Mouse (Mus musculus): ENCODE measurements around the gene Xpnpep1. TPM values are rescaled to one million over a fixed set of nuclear protein-coding genes. Genes with fewer than 3 reads are reported as not detected.
A peak's percentile ranks its signal among the peaks of the same experiment; 100 is the strongest.

The Xpnpep1 gene
- polyA plus RNA-seq, 1 experiment, result 250 TPM

DNA sequence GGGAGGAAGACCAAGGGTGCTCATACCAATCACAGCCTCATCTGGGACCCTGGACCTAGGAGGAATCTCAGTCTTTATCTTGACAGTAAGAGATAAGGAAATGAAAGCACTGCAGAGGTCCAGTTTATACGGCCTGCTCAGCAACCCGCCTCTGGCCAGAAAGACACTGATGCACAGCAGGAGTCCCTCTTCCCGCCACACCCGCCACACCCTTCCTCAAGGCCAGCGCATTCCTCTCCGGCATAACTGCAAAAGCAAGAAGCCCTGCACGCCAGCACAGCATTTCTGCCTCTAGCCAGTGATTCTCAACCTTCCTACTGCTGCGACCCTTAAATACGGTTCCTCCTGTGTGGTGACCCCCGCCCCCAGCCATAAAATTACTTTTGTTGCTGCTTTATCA lies 16.8 kb downstream of the Xpnpep1 start:
- Histone ChIP-seq H3K36me3 (ENCODE audit: control insufficient read depth, insufficient read depth, low read length) (no peaks in the 10 kb centered on the region; the same call in 1 of the 2 replicates), H3K4me3 (ENCODE audit: insufficient read depth, low read depth, low read length) (no peak overlapping the region), H3K27me3 (replicated peaks; ENCODE audit: control insufficient read depth, insufficient read depth, low read length) (no peaks in the 10 kb centered on the region), H3K4me1 (ENCODE audit: control insufficient read depth, insufficient read depth, low read length) (peaks cover 16% of the 10 kb centered on the region; the same call in 1 of the 2 replicates), H3K27ac (ENCODE audit: insufficient read depth, low read depth, low read length) (no peak overlapping the region)
- DNase-seq, result no peak
- WGBS, result 64% methylated on average over 10 of the region's 10 CpGs
- TF ChIP-seq POLR2A (IDR thresholded peaks at IDR 0.05; ENCODE audit: low read depth, low read length), result no peak
- TF ChIP-seq CTCF (conservative IDR thresholded peaks at IDR 0.05; ENCODE audit: insufficient read depth, insufficient read length, low read depth, low read length), result no peak

DNA sequence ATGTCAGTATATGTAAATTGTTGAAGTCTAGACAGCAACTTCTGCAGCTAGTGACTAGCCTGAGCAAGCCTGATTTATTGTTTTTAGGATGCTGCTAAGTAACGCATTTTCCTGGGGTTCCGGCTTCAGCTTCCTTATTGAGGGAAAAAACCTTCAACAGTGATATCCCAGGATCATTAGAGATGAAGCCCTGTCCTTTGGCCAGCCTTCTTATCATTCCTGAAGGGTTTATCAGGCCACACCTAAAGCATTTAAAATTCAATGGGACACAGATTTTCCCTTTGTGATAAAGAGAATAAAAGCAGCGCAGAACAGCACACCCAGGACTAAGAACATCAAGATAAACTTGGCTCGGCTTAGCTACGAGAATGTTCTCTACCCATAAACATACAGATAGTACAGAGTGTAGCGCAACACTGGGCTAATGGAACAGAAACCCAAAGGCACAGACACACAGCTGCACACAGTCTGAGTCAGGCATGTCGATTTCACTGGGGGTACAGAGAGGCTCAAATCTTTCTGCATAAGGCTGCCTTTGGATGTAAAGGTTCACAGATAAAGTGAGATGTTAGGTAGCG lies 17.9 kb downstream of the Xpnpep1 start:
- 70% methylated on average over 8 of the region's 8 CpGs for WGBS
- DNase-seq, result no peak
- no peak for TF ChIP-seq POLR2A (IDR thresholded peaks at IDR 0.05; ENCODE audit: low read depth, low read length)
- no peak for TF ChIP-seq CTCF (conservative IDR thresholded peaks at IDR 0.05; ENCODE audit: insufficient read depth, insufficient read length, low read depth, low read length)
- peaks cover 7% of the 10 kb centered on the region; the same call in 1 of the 2 replicates for H3K4me1 ChIP-seq (ENCODE audit: control insufficient read depth, insufficient read depth, low read length)
- no peaks in the 10 kb centered on the region for H3K36me3 ChIP-seq (ENCODE audit: control insufficient read depth, insufficient read depth, low read length)
- H3K4me3 ChIP-seq (ENCODE audit: insufficient read depth, low read depth, low read length), result no peak overlapping the region
- no peaks in the 10 kb centered on the region for H3K27me3 ChIP-seq (replicated peaks; ENCODE audit: control insufficient read depth, insufficient read depth, low read length)
- no peak overlapping the region for H3K27ac ChIP-seq (ENCODE audit: insufficient read depth, low read depth, low read length)

DNA sequence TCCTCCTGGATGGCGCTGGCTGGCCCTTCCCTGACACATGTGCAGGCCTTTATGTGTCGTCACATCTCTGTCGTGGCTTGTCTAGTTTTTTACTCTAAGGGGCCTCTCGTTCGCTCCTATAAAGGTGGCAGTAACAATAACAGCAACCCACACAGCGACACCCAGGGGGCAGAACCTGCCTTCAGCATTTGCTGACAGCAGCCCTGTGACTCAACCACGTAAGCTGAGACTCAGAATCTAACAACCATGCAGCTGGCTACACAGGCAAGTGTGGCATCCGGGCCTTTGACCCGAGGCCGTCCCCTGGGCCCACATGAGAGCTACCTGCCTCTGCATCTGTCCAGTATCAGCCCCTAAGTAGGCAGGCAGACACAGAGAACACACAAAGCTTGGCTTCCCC lies 18.5 kb downstream of the Xpnpep1 start:
- TF ChIP-seq POLR2A (IDR thresholded peaks at IDR 0.05; ENCODE audit: low read depth, low read length), result no peak
- TF ChIP-seq CTCF (conservative IDR thresholded peaks at IDR 0.05; ENCODE audit: insufficient read depth, insufficient read length, low read depth, low read length), result no peak
- no peak for DNase-seq
- H3K27me3 ChIP-seq (replicated peaks; ENCODE audit: control insufficient read depth, insufficient read depth, low read length), result no peaks in the 10 kb centered on the region
- H3K4me3 ChIP-seq (ENCODE audit: insufficient read depth, low read depth, low read length), result no peak overlapping the region
- 62% methylated on average over 10 of the region's 10 CpGs for WGBS
- H3K27ac ChIP-seq (ENCODE audit: insufficient read depth, low read depth, low read length), result no peak overlapping the region
- H3K36me3 ChIP-seq (ENCODE audit: control insufficient read depth, insufficient read depth, low read length), result no peaks in the 10 kb centered on the region
- H3K4me1 ChIP-seq (ENCODE audit: control insufficient read depth, insufficient read depth, low read length), result peaks cover 7% of the 10 kb centered on the region; the same call in 1 of the 2 replicates

DNA sequence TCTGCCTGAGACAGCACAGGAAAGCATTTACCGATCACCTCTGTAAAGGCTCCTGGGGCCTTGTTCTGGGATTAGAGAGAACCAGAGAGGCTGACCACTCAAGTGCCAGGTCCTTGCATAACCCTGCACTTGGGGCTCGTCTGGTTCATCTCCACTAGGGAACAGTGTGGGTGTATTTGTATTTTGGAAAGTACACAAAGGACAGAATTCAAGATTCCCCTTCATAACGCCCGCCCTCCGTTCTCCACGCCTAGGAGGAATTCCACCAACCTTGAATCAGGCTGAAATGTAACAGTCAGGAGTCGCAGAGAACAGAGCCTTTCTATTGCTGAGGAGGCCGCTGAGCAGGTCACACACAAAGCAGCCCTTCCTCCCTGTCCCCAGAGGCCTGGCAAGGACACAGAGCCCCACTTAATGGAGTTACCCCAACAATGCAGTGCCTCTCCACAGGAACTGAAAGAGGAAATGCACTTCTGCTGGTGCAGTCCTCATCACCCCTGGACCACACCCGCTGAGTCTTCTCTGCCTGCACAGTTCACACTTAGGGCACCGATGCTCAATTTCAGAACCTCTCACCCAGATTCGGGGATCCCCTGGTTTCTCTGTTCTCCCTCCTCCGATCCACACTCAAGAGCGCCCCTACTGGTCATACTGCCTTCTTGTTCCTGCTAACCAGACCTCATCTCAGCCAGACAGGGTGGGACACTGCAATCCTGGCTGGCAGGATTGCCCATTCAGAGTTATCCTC lies 20.1 kb downstream of the Xpnpep1 start:
- H3K36me3 ChIP-seq (ENCODE audit: control insufficient read depth, insufficient read depth, low read length), result no peaks in the 10 kb centered on the region
- 68% methylated on average over 13 of the region's 13 CpGs for WGBS
- H3K27me3 ChIP-seq (replicated peaks; ENCODE audit: control insufficient read depth, insufficient read depth, low read length), result no peaks in the 10 kb centered on the region
- no peak for TF ChIP-seq POLR2A (IDR thresholded peaks at IDR 0.05; ENCODE audit: low read depth, low read length)
- peak; percentile 56 for TF ChIP-seq CTCF (conservative IDR thresholded peaks at IDR 0.05; ENCODE audit: insufficient read depth, insufficient read length, low read depth, low read length)
- DNase-seq, result peak; percentile 47
- peaks cover 7% of the 10 kb centered on the region; the same call in 1 of the 2 replicates for H3K4me1 ChIP-seq (ENCODE audit: control insufficient read depth, insufficient read depth, low read length)
- no peak overlapping the region for H3K4me3 ChIP-seq (ENCODE audit: insufficient read depth, low read depth, low read length)
- no peak overlapping the region for H3K27ac ChIP-seq (ENCODE audit: insufficient read depth, low read depth, low read length)

DNA sequence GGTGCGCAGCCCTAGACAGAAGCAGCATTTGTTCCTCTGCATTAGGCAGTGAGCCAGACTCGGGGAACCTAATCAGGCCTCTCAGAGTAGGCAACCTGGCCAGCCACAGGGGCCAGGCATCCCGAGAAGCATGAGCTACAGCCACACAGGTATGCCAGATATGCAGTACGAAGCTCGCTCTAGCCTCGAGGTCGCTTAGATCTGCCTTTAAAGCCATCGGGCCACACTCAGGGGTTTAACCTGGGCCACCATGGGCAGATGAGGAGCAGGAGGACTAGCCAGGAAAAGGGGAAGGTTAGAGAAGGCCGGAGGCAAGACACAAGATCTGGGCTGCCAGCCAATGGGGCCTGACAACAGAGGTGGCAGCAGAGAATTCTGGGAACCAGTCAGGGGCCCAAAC lies 22.1 kb downstream of the Xpnpep1 start:
- TF ChIP-seq POLR2A (IDR thresholded peaks at IDR 0.05; ENCODE audit: low read depth, low read length), result no peak
- TF ChIP-seq CTCF (conservative IDR thresholded peaks at IDR 0.05; ENCODE audit: insufficient read depth, insufficient read length, low read depth, low read length), result no peak
- WGBS, result 54% methylated on average over 9 of the region's 9 CpGs
- DNase-seq, result peak; percentile 89
- H3K36me3 ChIP-seq (ENCODE audit: control insufficient read depth, insufficient read depth, low read length), result no peaks in the 10 kb centered on the region
- H3K27ac ChIP-seq (ENCODE audit: insufficient read depth, low read depth, low read length), result no peak overlapping the region
- peaks cover 4% of the 10 kb centered on the region; the same call in 1 of the 2 replicates for H3K4me1 ChIP-seq (ENCODE audit: control insufficient read depth, insufficient read depth, low read length)
- H3K27me3 ChIP-seq (replicated peaks; ENCODE audit: control insufficient read depth, insufficient read depth, low read length), result no peaks in the 10 kb centered on the region
- no peak overlapping the region for H3K4me3 ChIP-seq (ENCODE audit: insufficient read depth, low read depth, low read length)

DNA sequence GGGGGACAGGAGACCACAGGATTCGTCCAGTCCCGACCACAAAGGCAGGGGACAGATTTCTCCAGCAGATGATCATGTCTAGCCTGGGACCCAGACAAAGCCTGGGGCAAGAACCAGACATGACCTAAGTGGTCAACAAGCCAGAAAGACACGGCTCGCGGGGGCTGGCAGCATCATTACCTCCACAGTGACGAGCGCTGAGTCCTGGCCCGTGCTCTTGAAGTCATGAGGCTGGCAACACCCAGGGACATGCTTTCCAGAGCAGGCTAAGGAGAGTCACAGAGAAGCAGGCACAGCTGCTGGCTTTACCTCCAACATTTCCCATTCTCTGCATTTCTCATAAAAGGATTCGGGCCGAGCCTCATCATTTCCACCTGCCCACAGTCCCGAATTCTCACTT lies 22.8 kb downstream of the Xpnpep1 start:
- no peak for DNase-seq
- Histone ChIP-seq H3K4me1 (ENCODE audit: control insufficient read depth, insufficient read depth, low read length) (peaks cover 4% of the 10 kb centered on the region; the same call in 1 of the 2 replicates), H3K4me3 (ENCODE audit: insufficient read depth, low read depth, low read length) (no peak overlapping the region), H3K27ac (ENCODE audit: insufficient read depth, low read depth, low read length) (no peak overlapping the region), H3K36me3 (ENCODE audit: control insufficient read depth, insufficient read depth, low read length) (no peaks in the 10 kb centered on the region), H3K27me3 (replicated peaks; ENCODE audit: control insufficient read depth, insufficient read depth, low read length) (no peaks in the 10 kb centered on the region)
- TF ChIP-seq POLR2A (IDR thresholded peaks at IDR 0.05; ENCODE audit: low read depth, low read length), result no peak
- no peak for TF ChIP-seq CTCF (conservative IDR thresholded peaks at IDR 0.05; ENCODE audit: insufficient read depth, insufficient read length, low read depth, low read length)
- 78% methylated on average over 11 of the region's 11 CpGs for WGBS
